Mouse (Mus musculus): Measurements from ENCODE around the gene Pitpnm2. TPM values are rescaled to one million over a fixed set of nuclear protein-coding genes. Genes with fewer than 3 reads are reported as not detected.

Pitpnm2 gene
- total and polyA plus RNA-seq, 3 experiments, result 7.0 to 22.2 TPM; not detected in 1

DNA sequence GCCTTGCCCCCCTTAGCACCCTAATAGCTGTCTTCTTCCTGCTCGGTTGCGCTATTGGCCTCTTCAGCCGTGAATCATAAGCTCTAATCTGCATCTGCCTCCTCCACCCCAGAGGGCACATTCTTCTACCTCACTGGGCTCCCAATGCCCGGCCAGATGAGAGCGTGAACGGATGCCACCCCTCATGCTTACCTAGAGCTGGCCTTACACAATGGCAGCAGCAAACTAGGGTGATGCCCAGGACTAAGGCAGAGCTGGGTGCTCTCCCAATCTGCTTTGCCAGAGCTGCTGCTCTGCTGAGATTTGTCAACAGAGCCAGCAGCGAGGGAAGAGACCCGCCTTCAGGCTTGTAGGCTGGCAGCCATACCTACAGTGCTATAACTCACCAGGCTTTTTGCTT, 41.5 kb downstream of the Pitpnm2 start:
- Histone ChIP-seq H3K27me3 (ENCODE audit: control insufficient read depth in 1 of 2, insufficient read depth in 2 of 2, low read length in 2 of 2) (no peaks in the 10 kb centered on the region), H3K36me3 (ENCODE audit: control insufficient read depth in 1 of 2, insufficient read depth in 2 of 2, low read length in 2 of 2) (peaks cover 0 to 4% of the 10 kb centered on the region in 2 experiments; a peak in 2 of 4 replicates), H3K9ac (ENCODE audit: control insufficient read depth, low read depth, low read length, poor library complexity, severe bottlenecking) (no peak overlapping the region), H3K79me2 (ENCODE audit: control insufficient read depth, insufficient read depth, low read length, poor library complexity) (no peaks in the 10 kb centered on the region), H3K27ac (ENCODE audit: control insufficient read depth, low read depth, low read length) (no peak overlapping the region), H3K4me3 (ENCODE audit: control insufficient read depth in 1 of 2, insufficient read depth in 1 of 2, low read depth in 2 of 2, low read length in 2 of 2) (no peak overlapping the region), H3K4me1 (ENCODE audit: control insufficient read depth in 1 of 2, insufficient read depth in 2 of 2, low read length in 2 of 2) (peaks cover 4 to 15% of the 10 kb centered on the region in 2 experiments; a peak in 3 of 4 replicates), H3K9me3 (replicated peaks; ENCODE audit: insufficient read depth, low read length) (no peaks in the 10 kb centered on the region)
- no peak for TF ChIP-seq CTCF (IDR thresholded peaks at IDR 0.05 in 2 of 3, conservative IDR thresholded peaks at IDR 0.05 in 1 of 3; ENCODE audit: control insufficient read depth in 1 of 3, insufficient read depth in 1 of 3, low read depth in 2 of 3, low read length in 3 of 3, poor library complexity in 1 of 3, severe bottlenecking in 1 of 3)
- TF ChIP-seq KAT2A (conservative IDR thresholded peaks at IDR 0.05; ENCODE audit: low read depth, low read length), result no peak
- no peak for TF ChIP-seq POLR2A (IDR thresholded peaks at IDR 0.05; ENCODE audit: control insufficient read depth in 1 of 2, insufficient read depth in 1 of 2, low read depth in 1 of 2, low read length in 2 of 2, poor library complexity in 1 of 2)
- no peak for TF ChIP-seq POLR2AphosphoS5 (IDR thresholded peaks at IDR 0.05; ENCODE audit: borderline replicate concordance, low read depth, low read length)
- TF ChIP-seq RAD21 (IDR thresholded peaks at IDR 0.05; ENCODE audit: low read depth, low read length), result no peak
- no peak for TF ChIP-seq BHLHE40 (IDR thresholded peaks at IDR 0.05; ENCODE audit: borderline replicate concordance, low read depth, low read length)
- TF ChIP-seq MAFK (IDR thresholded peaks at IDR 0.05; ENCODE audit: borderline replicate concordance, low read depth, low read length), result no peak
- TF ChIP-seq USF1 (IDR thresholded peaks at IDR 0.05; ENCODE audit: low read depth, low read length), result no peak
- TF ChIP-seq ZC3H11A (IDR thresholded peaks at IDR 0.05; ENCODE audit: low read depth, low read length), result no peak
- TF ChIP-seq SMC3 (IDR thresholded peaks at IDR 0.05; ENCODE audit: low read depth, low read length), result no peak
- TF ChIP-seq TAL1 (IDR thresholded peaks at IDR 0.05; ENCODE audit: low read length), result no peak
- TF ChIP-seq JUND (IDR thresholded peaks at IDR 0.05; ENCODE audit: low read depth, low read length), result no peak
- TF ChIP-seq SIN3A (IDR thresholded peaks at IDR 0.05; ENCODE audit: low read length), result no peak
- TF ChIP-seq ELF1 (IDR thresholded peaks at IDR 0.05; ENCODE audit: low read depth, low read length), result no peak
- TF ChIP-seq MXI1 (IDR thresholded peaks at IDR 0.05; ENCODE audit: low read depth, low read length), result no peak
- TF ChIP-seq CHD1 (IDR thresholded peaks at IDR 0.05; ENCODE audit: low read depth, low read length), result no peak
- DNase-seq (ENCODE audit: low read depth, low spot score), result no peak

DNA sequence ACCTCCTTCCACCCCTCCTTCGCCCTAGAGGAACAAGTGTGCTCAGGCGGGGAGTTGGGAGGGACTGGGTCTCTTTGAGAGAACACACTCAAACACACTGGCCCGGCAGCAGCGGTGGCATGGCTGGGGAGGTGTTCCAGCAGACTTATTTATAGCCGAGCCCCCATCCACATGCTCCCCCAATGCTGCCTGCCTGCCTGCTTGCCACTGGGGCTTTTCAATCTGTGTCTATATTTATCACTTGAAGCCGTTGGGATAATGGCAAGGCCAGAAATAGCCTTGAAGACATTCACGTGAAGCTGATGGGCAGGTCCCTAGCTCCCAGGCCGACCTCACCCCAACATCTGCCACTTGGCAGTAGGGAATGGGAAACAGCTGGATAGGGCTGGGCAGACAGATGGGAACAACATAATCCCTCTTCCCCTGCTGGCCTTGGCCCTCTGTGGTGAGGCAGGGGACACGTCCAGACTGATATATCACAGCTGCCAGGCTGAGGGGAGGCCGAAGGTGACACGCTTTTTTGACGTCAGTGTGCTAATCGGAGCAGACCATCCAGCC, 43.0 kb downstream of the Pitpnm2 start:
- peaks cover 4 to 15% of the 10 kb centered on the region in 2 experiments; a peak in 3 of 4 replicates for H3K4me1 ChIP-seq (ENCODE audit: control insufficient read depth in 1 of 2, insufficient read depth in 2 of 2, low read length in 2 of 2)
- H3K79me2 ChIP-seq (ENCODE audit: control insufficient read depth, insufficient read depth, low read length, poor library complexity), result no peaks in the 10 kb centered on the region
- H3K4me3 ChIP-seq (ENCODE audit: control insufficient read depth in 1 of 2, insufficient read depth in 1 of 2, low read depth in 2 of 2, low read length in 2 of 2), result no peak overlapping the region
- H3K27me3 ChIP-seq (ENCODE audit: control insufficient read depth in 1 of 2, insufficient read depth in 2 of 2, low read length in 2 of 2), result no peaks in the 10 kb centered on the region
- no peak for TF ChIP-seq HCFC1 (IDR thresholded peaks at IDR 0.05; ENCODE audit: low read depth, low read length)
- H3K36me3 ChIP-seq (ENCODE audit: control insufficient read depth in 1 of 2, insufficient read depth in 2 of 2, low read length in 2 of 2), result peaks cover 0 to 4% of the 10 kb centered on the region in 2 experiments; a peak in 2 of 4 replicates
- DNase-seq (ENCODE audit: low read depth, low spot score), result no peak
- H3K9ac ChIP-seq (ENCODE audit: control insufficient read depth, low read depth, low read length, poor library complexity, severe bottlenecking), result no peak overlapping the region
- H3K27ac ChIP-seq (ENCODE audit: control insufficient read depth, low read depth, low read length), result no peak overlapping the region
- H3K9me3 ChIP-seq (replicated peaks; ENCODE audit: insufficient read depth, low read length), result no peaks in the 10 kb centered on the region

All from MEL (cell line).